Mouse (Mus musculus) forebrain, embryonic 13.5 days (tissue): ENCODE measurements around the gene Zfp579. TPM values are rescaled to one million over a fixed set of nuclear protein-coding genes. Genes with fewer than 3 reads are reported as not detected.

Experiments used
- ATAC-seq: fragments of 200-750 bp; cut with Nextera tagmentation; 2 replicates; pipeline ENCODE4 v1.8.0; 2017
- H3K27ac ChIP-seq: fragments of 300-500 bp; sonication (generic); 2 replicates; pipeline ENCODE4 v1.5.1; 2015; ENCODE audit warnings: inconsistent platforms, mild to moderate bottlenecking, moderate library complexity
- H3K27me3 ChIP-seq: fragments of 300-500 bp; sonication (generic); 2 replicates; pipeline ENCODE4 v1.6.1; 2015; ENCODE audit warnings: mild to moderate bottlenecking, inconsistent platforms
- H3K36me3 ChIP-seq: fragments of 300-500 bp; sonication (generic); 2 replicates; pipeline ENCODE4 v1.6.1; 2015; ENCODE audit warnings: mild to moderate bottlenecking, inconsistent platforms; ENCODE audit not compliant: poor library complexity, severe bottlenecking
- H3K4me1 ChIP-seq: fragments of 300-500 bp; sonication (generic); 2 replicates; pipeline ENCODE4 v1.6.1; 2015; ENCODE audit warnings: inconsistent platforms
- H3K4me2 ChIP-seq: fragments of 300-500 bp; sonication (generic); 2 replicates; pipeline ENCODE4 v1.6.1; 2015; ENCODE audit warnings: inconsistent platforms, mild to moderate bottlenecking, moderate library complexity
- H3K4me3 ChIP-seq: fragments of 300-500 bp; sonication (generic); 2 replicates; pipeline ENCODE4 v1.5.1; 2015; ENCODE audit warnings: mild to moderate bottlenecking, inconsistent platforms
- H3K9ac ChIP-seq: fragments of 300-500 bp; sonication (generic); 2 replicates; pipeline ENCODE4 v1.6.1; 2015; ENCODE audit warnings: mild to moderate bottlenecking, inconsistent platforms
- H3K9me3 ChIP-seq: fragments of 300-500 bp; sonication (generic); replicated peaks from 2 replicates; pipeline ENCODE4 v1.6.1; 2016; ENCODE audit warnings: inconsistent platforms
- WGBS: fragments of 180-500 bp; shearing (Covaris S2); methylation state at CpG from one replicate; pipeline ENCODE4 v1.1.7; 2015; 5-methylcytosine and 5-hydroxymethylcytosine counted together
- polyA plus RNA-seq: library from polyadenylated mRNA; unstranded; fragments of >200 nt; fragmentation: Nextera tagmentation; extraction: Ambion mirVana; gene quantifications from 2 replicates; pipeline ENCODE4 v1.2.1, GENCODE M21; 2015

The Zfp579 gene
- polyA plus RNA-seq = 51.2 and 56.5 TPM in 2 replicates

DNA sequence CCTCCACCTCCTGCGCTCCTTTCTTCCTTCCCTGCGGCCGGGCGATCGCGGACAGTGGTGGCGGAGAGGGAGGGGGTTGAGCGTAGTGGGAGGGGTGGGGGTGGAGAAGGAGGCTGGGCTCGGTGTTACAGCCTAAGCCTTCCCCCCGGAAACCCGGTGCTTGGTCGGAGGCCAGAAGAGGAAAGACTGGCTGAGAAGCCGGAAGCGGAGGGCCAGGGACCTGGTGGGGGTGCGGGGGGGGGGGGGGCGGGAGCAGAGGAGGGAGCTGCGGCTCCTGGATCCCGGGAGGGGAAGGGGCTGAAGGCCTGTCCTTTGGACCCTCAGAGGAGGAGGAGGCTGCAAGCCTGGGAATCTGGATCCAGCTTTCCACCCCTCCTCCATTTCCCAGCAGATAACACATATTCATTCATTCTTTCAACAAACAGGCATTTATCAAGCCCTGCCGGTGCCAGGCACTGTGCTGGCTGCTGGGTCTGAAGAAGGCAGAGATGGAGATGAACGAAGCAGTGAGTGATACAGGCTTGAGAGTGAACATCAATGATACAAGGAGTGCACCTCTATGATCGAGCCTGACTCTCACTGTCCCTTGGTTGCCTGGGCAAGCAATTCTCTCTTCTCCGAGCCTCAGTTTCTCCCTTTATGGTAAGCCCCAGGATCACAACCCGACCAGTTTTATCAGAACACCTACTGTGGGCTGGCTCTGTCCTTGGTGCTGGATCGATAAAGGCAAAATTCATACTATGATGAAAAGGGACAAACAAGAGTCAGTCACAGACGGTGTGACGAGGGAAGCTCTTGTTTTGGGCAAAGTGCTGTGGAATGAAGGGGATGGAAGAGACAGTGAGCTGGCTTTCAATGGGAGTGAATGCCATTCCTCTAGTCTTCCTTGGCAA lies at the start of gene Zfp579:
Gene Zfp579 (minus strand): TSS at position 156 of the 893 bp plus-strand sequence.
- 8% methylated on average over 14 of the region's 26 CpGs for WGBS

DNA sequence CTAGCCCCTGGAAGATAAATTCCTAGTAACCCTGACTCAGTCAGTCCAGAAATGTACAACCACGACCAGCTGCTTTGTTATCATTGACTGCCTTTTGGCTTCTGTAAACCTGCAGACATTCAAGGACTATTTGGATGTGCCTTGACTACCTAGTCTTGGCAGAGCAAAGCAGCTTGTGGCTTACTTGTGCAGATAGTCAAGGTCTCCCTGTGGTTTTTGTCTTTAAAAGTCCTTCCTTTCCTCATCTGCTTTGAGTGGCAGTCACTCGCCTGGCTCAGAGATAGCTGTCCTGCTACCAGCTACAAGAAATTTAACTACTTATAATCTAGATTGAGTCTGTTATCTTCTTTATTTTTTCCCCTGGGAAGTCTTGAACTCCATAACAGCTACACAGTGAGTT lies 49.0 kb upstream of the Zfp579 start:
- Histone ChIP-seq H3K9ac (no peak overlapping the region), H3K4me1 (no peaks in the 10 kb centered on the region), H3K4me3 (no peak overlapping the region), H3K27ac (no peak overlapping the region), H3K36me3 (peaks cover 4% of the 10 kb centered on the region; the same call in 1 of the 2 replicates), H3K27me3 (no peaks in the 10 kb centered on the region), H3K4me2 (no peak overlapping the region), H3K9me3 (no peaks in the 10 kb centered on the region)
- WGBS = 85% methylated on average over 2 of the region's 2 CpGs
- ATAC-seq = no peak

More for the DNA sequence above, at the start of gene Zfp579:
- H3K27ac ChIP-seq = peak within 1 kb of the TSS; percentile 66
- peaks cover 17% of the 10 kb centered on the region for H3K27me3 ChIP-seq
- peaks cover 35% of the 10 kb centered on the region for H3K4me1 ChIP-seq
- H3K4me2 ChIP-seq = peak within 1 kb of the TSS; percentile 89
- peak; percentile 88 for ATAC-seq
- H3K9ac ChIP-seq = peak within 1 kb of the TSS; percentile 89
- H3K9me3 ChIP-seq = no peaks in the 10 kb centered on the region
- peak within 1 kb of the TSS; percentile 78 for H3K4me3 ChIP-seq
- H3K36me3 ChIP-seq = peaks cover 33% of the 10 kb centered on the region

DNA sequence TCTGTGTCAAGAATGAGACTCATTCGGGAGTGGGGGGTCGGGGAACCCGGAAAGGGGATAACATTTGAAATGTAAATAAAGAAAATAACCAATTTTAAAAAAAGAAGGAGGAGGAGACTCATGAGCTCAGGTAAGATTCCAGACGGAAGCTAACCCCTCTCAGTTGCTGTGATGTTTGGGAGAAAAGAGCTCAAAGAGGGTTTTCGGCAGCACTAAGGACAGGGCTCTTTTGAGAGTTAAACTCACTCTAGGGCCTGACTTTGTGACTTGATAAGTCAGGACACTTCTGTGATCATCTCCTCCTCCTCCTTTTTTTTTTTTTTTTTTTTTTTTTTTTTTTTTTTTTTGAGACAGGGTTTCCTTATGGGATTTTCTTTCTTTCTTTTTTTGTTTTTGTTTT lies 43.0 kb upstream of the Zfp579 start:
- WGBS = 25% methylated on average over 5 of the region's 5 CpGs
- H3K27ac ChIP-seq = peak overlapping the region; percentile 88; the same call in 1 of the 2 replicates
- peaks cover 29% of the 10 kb centered on the region for H3K36me3 ChIP-seq
- H3K9me3 ChIP-seq = no peaks in the 10 kb centered on the region
- no peak for ATAC-seq
- H3K4me3 ChIP-seq = peak overlapping the region; percentile 64
- H3K4me1 ChIP-seq = peaks cover 9% of the 10 kb centered on the region; the same call in 1 of the 2 replicates
- H3K9ac ChIP-seq = no peak overlapping the region
- H3K27me3 ChIP-seq = no peaks in the 10 kb centered on the region
- H3K4me2 ChIP-seq = peak overlapping the region; percentile 59

DNA sequence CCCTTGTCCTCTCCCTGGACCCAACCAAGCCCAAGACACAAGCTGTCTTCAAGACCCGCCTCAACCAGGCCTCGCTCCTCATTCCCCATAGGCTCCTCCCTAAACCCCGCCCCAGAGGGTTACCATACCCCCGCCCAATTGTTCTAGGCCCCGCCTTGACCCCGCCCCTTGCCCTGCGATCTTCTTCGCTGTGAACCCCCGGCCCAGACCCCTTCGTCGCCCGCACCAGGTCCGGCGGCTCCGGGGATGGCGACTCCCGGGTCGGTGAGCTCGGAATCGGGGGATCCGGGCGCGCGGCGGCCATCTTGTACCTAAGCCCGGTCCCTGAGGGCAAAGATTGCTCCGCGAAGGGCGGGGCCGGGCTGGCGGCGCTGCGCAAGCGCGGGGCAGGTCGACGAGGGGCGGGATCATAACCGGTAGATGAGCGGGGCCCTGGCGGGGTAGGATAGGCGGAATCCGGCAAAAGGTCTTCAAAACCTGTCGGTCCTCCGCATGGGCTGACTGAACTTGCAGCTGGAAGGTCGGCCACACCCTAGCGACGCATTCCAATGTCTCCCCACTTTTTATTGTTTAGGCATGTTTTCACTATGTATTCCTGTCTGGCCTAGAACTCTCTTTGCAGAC lies 42.3 kb upstream of the Zfp579 start, which contains the start of gene Zfp784:
Gene Zfp784 (minus strand): TSS at position 338 of the 624 bp plus-strand sequence.
- Histone ChIP-seq H3K4me3 (peak within 1 kb of the TSS; percentile 64), H3K36me3 (peaks cover 36% of the 10 kb centered on the region), H3K9me3 (no peaks in the 10 kb centered on the region), H3K4me1 (peaks cover 9% of the 10 kb centered on the region; the same call in 1 of the 2 replicates), H3K27ac (peak within 1 kb of the TSS; percentile 88), H3K4me2 (peak within 1 kb of the TSS; percentile 59), H3K27me3 (no peaks in the 10 kb centered on the region), H3K9ac (peak within 1 kb of the TSS; percentile 72)
- ATAC-seq = peak; percentile 97
- under 1% methylated on average over 48 of the region's 48 CpGs for WGBS

DNA sequence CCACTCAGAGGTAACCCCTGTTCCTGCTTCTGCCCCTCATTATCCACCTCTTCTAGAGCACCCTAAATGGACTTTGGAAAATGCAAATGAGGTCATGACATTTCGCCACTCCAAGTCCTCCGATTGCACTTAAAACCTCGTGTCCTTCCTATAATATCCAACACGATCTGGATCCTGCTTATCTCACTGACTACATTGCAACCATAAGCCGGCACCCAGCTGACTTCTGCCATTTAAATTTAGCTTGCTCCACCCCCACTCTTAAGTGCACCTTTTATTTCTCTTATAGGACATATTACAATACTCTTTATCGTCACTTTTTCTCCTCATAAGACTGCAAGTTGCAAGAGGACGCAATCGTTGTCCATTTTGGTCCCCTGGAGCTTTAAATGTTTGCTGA lies 41.5 kb upstream of the Zfp579 start:
- Histone ChIP-seq H3K4me2 (peak overlapping the region; percentile 59), H3K4me3 (peak overlapping the region; percentile 64), H3K9me3 (no peaks in the 10 kb centered on the region), H3K9ac (no peak overlapping the region), H3K36me3 (peaks cover 44% of the 10 kb centered on the region), H3K4me1 (peaks cover 9% of the 10 kb centered on the region; the same call in 1 of the 2 replicates), H3K27ac (peak overlapping the region; percentile 88), H3K27me3 (no peaks in the 10 kb centered on the region)
- WGBS = 89% methylated on average over 8 of the region's 8 CpGs
- ATAC-seq = no peak

DNA sequence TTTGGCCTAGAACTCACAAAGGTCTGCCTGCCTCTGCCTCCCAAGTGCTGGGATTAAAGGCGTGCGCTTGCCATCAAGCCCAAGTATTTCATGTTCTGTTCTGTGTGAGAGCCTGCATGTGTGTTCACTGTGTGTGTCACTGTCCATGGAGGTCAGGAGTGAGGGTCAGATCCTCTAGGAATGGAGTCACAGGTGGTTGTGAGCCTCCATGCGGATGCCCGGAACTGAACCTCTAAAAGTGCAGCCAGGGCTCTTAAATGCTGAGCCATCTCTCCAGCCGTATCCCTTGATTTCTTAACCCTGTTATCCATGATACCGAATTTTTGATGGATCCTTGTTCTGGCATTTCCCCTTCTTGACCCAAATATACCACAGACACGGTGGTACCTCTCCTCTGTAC lies 41.1 kb upstream of the Zfp579 start:
- Histone ChIP-seq H3K4me2 (0 out of 2 replicates have a peak overlapping the region, but pooled peaks have one; percentile 59), H3K27ac (no peak overlapping the region), H3K4me3 (no peak overlapping the region), H3K4me1 (peaks cover 9% of the 10 kb centered on the region; the same call in 1 of the 2 replicates), H3K9ac (no peak overlapping the region), H3K9me3 (no peaks in the 10 kb centered on the region), H3K36me3 (peaks cover 48% of the 10 kb centered on the region), H3K27me3 (no peaks in the 10 kb centered on the region)
- 91% methylated on average over 7 of the region's 7 CpGs for WGBS
- no peak for ATAC-seq

DNA sequence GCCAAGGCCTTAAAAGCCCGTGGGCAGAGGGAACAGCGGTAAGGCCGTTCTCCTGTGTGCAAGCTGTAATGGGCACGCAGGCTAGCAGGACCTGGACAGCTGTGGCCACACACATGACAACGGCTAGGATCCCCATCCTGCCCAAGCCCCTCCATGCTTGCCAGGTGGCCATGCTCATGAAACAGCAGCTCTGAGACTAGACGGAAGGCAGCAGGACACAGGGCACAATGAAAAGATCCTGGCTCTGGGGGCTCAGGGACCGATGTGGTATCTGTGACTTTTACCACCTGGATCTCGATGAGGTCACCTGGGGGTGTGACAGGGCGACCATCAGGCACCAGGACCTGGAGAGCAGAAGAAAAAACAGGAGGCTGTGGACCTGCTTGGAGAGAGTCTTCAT lies 40.2 kb upstream of the Zfp579 start:
- H3K9me3 ChIP-seq = peaks cover 9% of the 10 kb centered on the region
- H3K4me1 ChIP-seq = peaks cover 9% of the 10 kb centered on the region; the same call in 1 of the 2 replicates
- H3K36me3 ChIP-seq = peaks cover 54% of the 10 kb centered on the region
- no peak for ATAC-seq
- no peak overlapping the region for H3K27ac ChIP-seq
- H3K27me3 ChIP-seq = no peaks in the 10 kb centered on the region
- H3K9ac ChIP-seq = no peak overlapping the region
- H3K4me2 ChIP-seq = no peak overlapping the region
- 93% methylated on average over 9 of the region's 9 CpGs for WGBS
- H3K4me3 ChIP-seq = no peak overlapping the region

DNA sequence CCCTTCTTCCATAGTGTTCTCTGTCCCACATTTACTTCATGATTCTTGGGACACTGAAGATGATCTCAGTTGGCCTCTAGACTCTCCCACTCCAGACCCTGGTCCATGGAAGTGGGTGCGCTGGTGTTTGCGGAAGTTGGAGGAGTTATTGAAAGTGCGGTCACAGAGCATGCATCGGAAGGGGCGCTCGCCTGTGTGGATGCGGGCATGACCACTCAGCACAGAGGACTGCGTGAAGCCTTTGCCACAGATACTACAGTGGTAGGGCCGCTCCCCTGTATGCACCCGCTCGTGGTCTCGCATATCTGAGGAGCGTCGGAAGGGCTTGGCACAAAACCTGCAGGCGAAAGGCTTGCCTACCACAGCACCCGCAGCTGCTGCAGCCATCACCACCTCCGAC lies 39.7 kb upstream of the Zfp579 start:
- H3K27me3 ChIP-seq = no peaks in the 10 kb centered on the region
- H3K4me1 ChIP-seq = peaks cover 9% of the 10 kb centered on the region; the same call in 1 of the 2 replicates
- H3K4me3 ChIP-seq = no peak overlapping the region
- H3K9me3 ChIP-seq = peaks cover 14% of the 10 kb centered on the region
- peaks cover 58% of the 10 kb centered on the region for H3K36me3 ChIP-seq
- no peak overlapping the region for H3K9ac ChIP-seq
- no peak overlapping the region for H3K27ac ChIP-seq
- H3K4me2 ChIP-seq = no peak overlapping the region
- ATAC-seq = no peak
- WGBS = 99% methylated on average over 17 of the region's 17 CpGs

DNA sequence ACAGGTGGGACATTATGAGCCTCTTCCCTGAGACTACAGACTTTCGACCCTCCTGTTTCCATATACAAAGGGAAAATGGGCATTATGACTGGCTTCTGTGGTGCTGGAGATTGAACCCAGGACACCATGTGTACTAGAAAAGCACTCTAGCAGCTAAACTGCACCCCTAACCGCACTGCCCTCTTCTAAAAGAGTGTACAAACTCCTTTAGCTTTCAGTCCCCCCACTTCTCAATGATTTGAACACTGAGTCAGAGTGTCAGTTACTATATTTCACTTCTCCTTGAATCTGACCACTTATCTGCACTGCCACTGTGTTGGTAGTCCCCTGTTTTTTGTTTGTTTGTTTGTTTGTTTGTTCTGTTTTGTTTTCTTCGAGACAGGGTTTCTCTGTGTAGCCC lies 37.9 kb upstream of the Zfp579 start, which contains the start of gene 4632433K11Rik:
Gene 4632433K11Rik (plus strand): TSS at position 301 of the 400 bp plus-strand sequence.
- ATAC-seq = no peak
- Histone ChIP-seq H3K4me1 (0 out of 2 replicates have a peak, but pooled peaks cover 4% of the 10 kb centered on the region), H3K27ac (no peak within 1 kb of the TSS), H3K36me3 (peaks cover 76% of the 10 kb centered on the region), H3K9ac (no peak within 1 kb of the TSS), H3K4me2 (no peak within 1 kb of the TSS), H3K9me3 (peaks cover 28% of the 10 kb centered on the region), H3K27me3 (no peaks in the 10 kb centered on the region), H3K4me3 (no peak within 1 kb of the TSS)
- 92% methylated on average over 3 of the region's 3 CpGs for WGBS

DNA sequence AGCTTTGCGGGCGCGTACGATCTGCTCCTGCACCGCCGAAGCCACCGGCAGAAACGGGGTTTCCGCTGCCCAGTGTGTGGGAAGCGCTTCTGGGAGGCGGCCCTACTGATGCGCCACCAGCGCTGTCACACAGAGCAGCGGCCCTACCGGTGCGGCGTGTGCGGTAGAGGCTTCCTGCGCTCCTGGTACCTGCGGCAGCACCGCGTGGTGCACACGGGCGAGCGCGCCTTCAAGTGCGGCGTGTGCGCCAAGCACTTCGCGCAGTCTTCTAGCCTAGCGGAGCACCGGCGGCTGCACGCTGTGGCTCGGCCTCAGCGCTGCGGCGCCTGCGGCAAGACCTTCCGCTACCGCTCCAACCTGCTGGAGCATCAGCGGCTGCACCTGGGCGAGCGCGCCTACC lies 35.5 kb upstream of the Zfp579 start:
- 81% methylated on average over 46 of the region's 46 CpGs for WGBS
- no peak overlapping the region for H3K4me3 ChIP-seq
- no peaks in the 10 kb centered on the region for H3K27me3 ChIP-seq
- no peak overlapping the region for H3K27ac ChIP-seq
- no peaks in the 10 kb centered on the region for H3K4me1 ChIP-seq
- H3K36me3 ChIP-seq = peaks cover 96% of the 10 kb centered on the region
- no peak overlapping the region for H3K4me2 ChIP-seq
- ATAC-seq = no peak
- H3K9me3 ChIP-seq = peaks cover 28% of the 10 kb centered on the region
- no peak overlapping the region for H3K9ac ChIP-seq

DNA sequence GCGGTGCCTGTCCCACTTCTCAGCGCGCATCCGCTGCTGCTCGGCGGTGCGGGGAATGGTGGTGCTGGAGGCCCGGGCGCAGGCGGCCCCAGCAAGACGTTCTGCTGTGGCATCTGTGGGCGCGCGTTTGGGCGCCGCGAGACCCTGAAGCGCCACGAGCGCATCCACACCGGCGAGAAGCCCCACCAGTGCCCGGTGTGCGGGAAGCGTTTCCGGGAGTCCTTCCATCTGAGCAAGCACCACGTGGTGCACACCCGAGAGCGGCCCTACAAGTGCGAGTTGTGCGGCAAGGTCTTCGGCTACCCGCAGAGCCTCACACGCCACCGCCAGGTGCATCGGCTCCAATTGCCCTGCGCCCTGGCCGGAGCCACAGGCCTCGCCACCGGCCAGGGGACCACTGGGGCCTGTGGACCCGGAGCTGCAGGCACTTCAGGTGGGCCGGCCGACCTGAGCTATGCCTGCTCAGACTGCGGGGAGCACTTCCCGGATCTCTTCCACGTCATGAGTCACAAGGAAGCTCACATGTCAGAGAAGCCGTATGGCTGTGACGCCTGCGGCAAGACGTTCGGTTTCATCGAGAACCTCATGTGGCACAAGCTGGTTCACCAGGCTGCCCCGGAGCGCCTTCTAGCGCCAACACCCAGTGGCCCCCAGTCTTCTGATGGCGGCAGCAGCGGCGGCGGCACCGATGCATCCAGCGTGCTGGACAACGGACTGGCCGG lies 34.8 kb upstream of the Zfp579 start:
- Histone ChIP-seq H3K4me3 (peak overlapping the region; percentile 12; the same call in 1 of the 2 replicates), H3K9ac (no peak overlapping the region), H3K27ac (no peak overlapping the region), H3K9me3 (peaks cover 28% of the 10 kb centered on the region), H3K36me3 (peaks cover 95% of the 10 kb centered on the region), H3K4me2 (no peak overlapping the region), H3K27me3 (no peaks in the 10 kb centered on the region), H3K4me1 (no peaks in the 10 kb centered on the region)
- WGBS = 87% methylated on average over 63 of the region's 63 CpGs
- ATAC-seq = no peak
